Mouse (Mus musculus): Measurements from ENCODE around the gene Adh1. TPM values are rescaled to one million over a fixed set of nuclear protein-coding genes. Genes with fewer than 3 reads are reported as not detected.

Gene Adh1
- polyA plus RNA-seq, 1 experiment from 2014 or later, result 396 TPM

GRCm38 (mm10) chr3:138227082-138227481, 33.7 kb upstream of the Adh1 start:
- Histone ChIP-seq H3K27ac (no peak overlapping the region), H3K9ac (no peak overlapping the region), H3K4me1 (replicated peaks) (no peaks in the 10 kb centered on the region), H3K27me3 (replicated peaks) (no peaks in the 10 kb centered on the region), H3K36me3 (no peaks in the 10 kb centered on the region), H3K4me3 (replicated peaks) (no peak overlapping the region), H3K9me3 (no peaks in the 10 kb centered on the region), H3K4me2 (replicated peaks) (no peak overlapping the region)
- 90% methylated on average over 2 of the region's 2 CpGs for WGBS
- ATAC-seq, result no peak

- Histone ChIP-seq H3K4me3 (replicated peaks) (no peak overlapping the region), H3K36me3 (no peaks in the 10 kb centered on the region), H3K27me3 (replicated peaks) (no peaks in the 10 kb centered on the region), H3K4me1 (replicated peaks) (no peaks in the 10 kb centered on the region), H3K27ac (no peak overlapping the region), H3K9ac (no peak overlapping the region), H3K4me2 (replicated peaks) (no peak overlapping the region), H3K9me3 (no peaks in the 10 kb centered on the region)
- 93% methylated on average over 8 of the region's 8 CpGs for WGBS
- no peak for ATAC-seq
Observed at GRCm38 (mm10) chr3:138227782-138228181, 33.0 kb upstream of the Adh1 start.

GRCm38 (mm10) chr3:138229448-138229847, 31.3 kb upstream of the Adh1 start:
- Histone ChIP-seq H3K9me3 (no peaks in the 10 kb centered on the region), H3K4me2 (replicated peaks) (no peak overlapping the region), H3K27ac (no peak overlapping the region), H3K9ac (no peak overlapping the region), H3K4me1 (replicated peaks) (no peaks in the 10 kb centered on the region), H3K4me3 (replicated peaks) (no peak overlapping the region), H3K27me3 (replicated peaks) (no peaks in the 10 kb centered on the region), H3K36me3 (no peaks in the 10 kb centered on the region)
- no peak for ATAC-seq
- 83% methylated on average over 1 of the region's 1 CpGs for WGBS

DNA sequence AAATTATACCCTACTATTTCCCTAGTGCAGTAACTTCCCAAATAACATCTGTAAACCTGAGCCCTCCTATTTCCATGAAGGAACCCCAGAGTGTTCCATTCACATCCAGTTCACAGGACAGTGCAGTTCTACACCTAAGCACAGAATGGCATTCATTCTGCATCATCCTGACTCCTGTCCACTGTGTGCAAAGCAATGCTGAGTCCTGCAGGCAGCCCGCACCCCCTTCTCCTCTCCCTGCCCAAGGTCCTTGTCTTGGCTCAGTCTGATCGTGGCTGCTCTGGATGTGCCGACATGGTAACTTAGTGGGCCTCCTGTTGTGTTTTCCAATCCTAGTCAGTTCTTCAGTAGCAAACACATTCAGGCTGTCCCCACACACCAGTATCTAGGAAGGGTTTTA, 30.5 kb upstream of the Adh1 start:
- 89% methylated on average over 3 of the region's 3 CpGs for WGBS
- Histone ChIP-seq H3K36me3 (no peaks in the 10 kb centered on the region), H3K9me3 (no peaks in the 10 kb centered on the region), H3K9ac (no peak overlapping the region), H3K27ac (no peak overlapping the region), H3K4me2 (replicated peaks) (no peak overlapping the region), H3K27me3 (replicated peaks) (no peaks in the 10 kb centered on the region), H3K4me3 (replicated peaks) (no peak overlapping the region), H3K4me1 (replicated peaks) (no peaks in the 10 kb centered on the region)
- ATAC-seq, result no peak

GRCm38 (mm10) chr3:138231531-138231930, 29.3 kb upstream of the Adh1 start:
- H3K9ac ChIP-seq, result no peak overlapping the region
- H3K4me2 ChIP-seq (replicated peaks), result no peak overlapping the region
- no peak overlapping the region for H3K27ac ChIP-seq
- H3K4me1 ChIP-seq (replicated peaks), result no peaks in the 10 kb centered on the region
- 71% methylated on average over 2 of the region's 2 CpGs for WGBS
- no peaks in the 10 kb centered on the region for H3K27me3 ChIP-seq (replicated peaks)
- H3K36me3 ChIP-seq, result no peaks in the 10 kb centered on the region
- no peak overlapping the region for H3K4me3 ChIP-seq (replicated peaks)
- ATAC-seq, result no peak
- H3K9me3 ChIP-seq, result no peaks in the 10 kb centered on the region

GRCm38 (mm10) chr3:138236546-138237163, 24.1 kb upstream of the Adh1 start:
- Histone ChIP-seq H3K9me3 (no peaks in the 10 kb centered on the region), H3K27me3 (replicated peaks) (no peaks in the 10 kb centered on the region), H3K27ac (no peak overlapping the region), H3K36me3 (no peaks in the 10 kb centered on the region), H3K4me3 (replicated peaks) (no peak overlapping the region), H3K4me1 (replicated peaks) (0 out of 2 replicates have a peak, but pooled peaks cover 4% of the 10 kb centered on the region), H3K4me2 (replicated peaks) (no peak overlapping the region), H3K9ac (no peak overlapping the region)
- WGBS, result 72% methylated on average over 11 of the region's 11 CpGs
- no peak for ATAC-seq

GRCm38 (mm10) chr3:138238046-138238445, 22.7 kb upstream of the Adh1 start:
- H3K9me3 ChIP-seq, result no peaks in the 10 kb centered on the region
- H3K4me3 ChIP-seq (replicated peaks), result no peak overlapping the region
- H3K36me3 ChIP-seq, result no peaks in the 10 kb centered on the region
- WGBS, result 72% methylated on average over 10 of the region's 10 CpGs
- no peak overlapping the region for H3K9ac ChIP-seq
- H3K4me1 ChIP-seq (replicated peaks), result 0 out of 2 replicates have a peak, but pooled peaks cover 4% of the 10 kb centered on the region
- no peaks in the 10 kb centered on the region for H3K27me3 ChIP-seq (replicated peaks)
- no peak overlapping the region for H3K27ac ChIP-seq
- peak; percentile 54 for ATAC-seq
- no peak overlapping the region for H3K4me2 ChIP-seq (replicated peaks)

DNA sequence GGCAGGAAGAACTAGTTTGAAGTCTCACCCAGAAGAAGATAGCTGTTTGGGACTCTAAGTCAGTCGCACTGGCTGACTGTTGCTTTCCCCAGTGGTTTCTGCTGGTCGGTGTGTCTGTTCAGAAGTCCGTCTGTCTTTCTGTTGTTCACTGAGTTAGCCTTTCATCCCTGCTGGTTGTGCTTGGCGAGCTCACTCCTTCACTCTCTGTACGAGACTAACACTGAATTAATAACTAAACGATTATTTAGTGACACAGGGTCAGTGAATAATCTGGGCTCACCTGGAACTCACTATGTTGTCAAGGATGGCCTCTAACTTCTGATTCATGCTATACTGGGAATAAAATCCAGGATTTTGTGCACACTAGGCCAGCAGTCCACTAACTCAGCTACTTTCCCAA, 21.3 kb upstream of the Adh1 start:
- no peak overlapping the region for H3K27ac ChIP-seq

DNA sequence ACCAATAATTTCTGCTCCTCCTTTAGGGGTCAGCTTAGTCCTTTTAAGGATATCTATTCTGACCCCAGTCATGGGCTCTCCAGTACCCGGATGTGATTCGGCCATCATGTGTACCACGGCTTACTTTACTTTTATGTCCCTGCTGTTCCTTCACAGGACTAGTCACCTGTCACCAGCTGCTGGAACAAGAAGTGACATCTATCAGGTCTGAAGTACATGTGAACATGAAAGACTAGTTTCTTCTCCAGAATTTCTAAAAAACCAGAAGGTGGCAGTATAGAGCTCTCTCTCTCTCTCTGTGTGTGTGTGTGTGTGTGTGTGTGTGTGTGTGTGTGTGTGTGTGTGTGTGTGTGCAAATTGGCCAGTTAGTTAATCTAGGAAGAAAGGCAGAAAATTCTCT, 20.4 kb upstream of the Adh1 start:
- WGBS, result 88% methylated on average over 3 of the region's 3 CpGs
- Histone ChIP-seq H3K36me3 (no peaks in the 10 kb centered on the region), H3K4me2 (replicated peaks) (no peak overlapping the region), H3K4me1 (replicated peaks) (0 out of 2 replicates have a peak, but pooled peaks cover 4% of the 10 kb centered on the region), H3K27me3 (replicated peaks) (no peaks in the 10 kb centered on the region), H3K9ac (no peak overlapping the region), H3K27ac (no peak overlapping the region), H3K4me3 (replicated peaks) (no peak overlapping the region), H3K9me3 (no peaks in the 10 kb centered on the region)
- no peak for ATAC-seq

More for the DNA sequence above, 21.3 kb upstream of the Adh1 start:
- Histone ChIP-seq H3K27me3 (replicated peaks) (no peaks in the 10 kb centered on the region), H3K4me1 (replicated peaks) (0 out of 2 replicates have a peak, but pooled peaks cover 4% of the 10 kb centered on the region), H3K9ac (no peak overlapping the region), H3K4me3 (replicated peaks) (no peak overlapping the region), H3K4me2 (replicated peaks) (no peak overlapping the region), H3K36me3 (no peaks in the 10 kb centered on the region), H3K9me3 (no peaks in the 10 kb centered on the region)
- no peak for ATAC-seq
- WGBS, result 90% methylated on average over 6 of the region's 6 CpGs

DNA sequence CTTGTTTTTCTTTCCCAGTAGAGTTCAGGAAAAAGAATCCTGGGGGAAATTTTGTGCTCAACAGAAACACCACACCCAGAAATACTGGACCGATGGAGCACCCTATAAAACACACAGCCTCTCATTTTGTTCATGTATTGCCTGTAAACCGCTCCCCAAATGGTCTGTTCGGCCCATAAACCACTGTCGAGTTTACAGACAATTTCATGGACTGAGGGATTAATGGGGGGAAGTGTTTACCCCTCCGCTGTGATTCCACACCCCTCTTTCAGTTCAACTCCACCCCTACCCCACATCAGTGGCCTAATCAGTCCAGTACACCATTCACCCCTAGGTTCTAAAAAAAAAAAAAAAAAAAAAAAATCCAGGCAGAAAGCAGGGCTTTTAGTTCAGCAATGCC, 19.8 kb upstream of the Adh1 start:
- ATAC-seq, result peak; percentile 21

GRCm38 (mm10) chr3:138241371-138241770, 19.4 kb upstream of the Adh1 start:
- 37% methylated on average over 6 of the region's 6 CpGs for WGBS
- Histone ChIP-seq H3K27ac (0 out of 2 replicates have a peak overlapping the region, but pooled peaks have one; percentile 42), H3K4me1 (replicated peaks) (0 out of 2 replicates have a peak, but pooled peaks cover 4% of the 10 kb centered on the region), H3K36me3 (no peaks in the 10 kb centered on the region), H3K27me3 (replicated peaks) (no peaks in the 10 kb centered on the region), H3K9me3 (no peaks in the 10 kb centered on the region), H3K9ac (no peak overlapping the region), H3K4me3 (replicated peaks) (no peak overlapping the region), H3K4me2 (replicated peaks) (no peak overlapping the region)
- peak; percentile 81 for ATAC-seq

More for the DNA sequence above, 19.8 kb upstream of the Adh1 start:
- H3K27ac ChIP-seq, result 0 out of 2 replicates have a peak overlapping the region, but pooled peaks have one; percentile 42
- no peak overlapping the region for H3K4me2 ChIP-seq (replicated peaks)
- no peaks in the 10 kb centered on the region for H3K27me3 ChIP-seq (replicated peaks)
- H3K9ac ChIP-seq, result no peak overlapping the region
- H3K4me3 ChIP-seq (replicated peaks), result no peak overlapping the region
- WGBS, result 44% methylated on average over 5 of the region's 5 CpGs
- no peaks in the 10 kb centered on the region for H3K36me3 ChIP-seq
- H3K9me3 ChIP-seq, result no peaks in the 10 kb centered on the region
- H3K4me1 ChIP-seq (replicated peaks), result 0 out of 2 replicates have a peak, but pooled peaks cover 4% of the 10 kb centered on the region

GRCm38 (mm10) chr3:138242021-138242726, 18.6 kb upstream of the Adh1 start:
- H3K4me1 ChIP-seq (replicated peaks), result 0 out of 2 replicates have a peak, but pooled peaks cover 4% of the 10 kb centered on the region
- WGBS, result 74% methylated on average over 14 of the region's 14 CpGs
- no peak overlapping the region for H3K4me2 ChIP-seq (replicated peaks)
- H3K9me3 ChIP-seq, result no peaks in the 10 kb centered on the region
- no peak overlapping the region for H3K27ac ChIP-seq
- H3K9ac ChIP-seq, result no peak overlapping the region
- peak; percentile 60 for ATAC-seq
- H3K36me3 ChIP-seq, result no peaks in the 10 kb centered on the region
- H3K4me3 ChIP-seq (replicated peaks), result no peak overlapping the region
- H3K27me3 ChIP-seq (replicated peaks), result no peaks in the 10 kb centered on the region
